Mouse (Mus musculus) stomach, postnatal 0 days (tissue): ENCODE results near the gene Pcsk5.

ENCODE experiments used
- CTCF ChIP-seq: IDR thresholded peaks from 2 replicates; pipeline ENCODE4 v1.5.1; 2016; ENCODE audit warnings: antibody characterized with exemption, low read depth, mild to moderate bottlenecking, moderate library complexity
- EP300 ChIP-seq: optimal IDR thresholded peaks from 2 replicates; pipeline ENCODE3; 2016; ENCODE audit warnings: antibody characterized with exemption

DNA sequence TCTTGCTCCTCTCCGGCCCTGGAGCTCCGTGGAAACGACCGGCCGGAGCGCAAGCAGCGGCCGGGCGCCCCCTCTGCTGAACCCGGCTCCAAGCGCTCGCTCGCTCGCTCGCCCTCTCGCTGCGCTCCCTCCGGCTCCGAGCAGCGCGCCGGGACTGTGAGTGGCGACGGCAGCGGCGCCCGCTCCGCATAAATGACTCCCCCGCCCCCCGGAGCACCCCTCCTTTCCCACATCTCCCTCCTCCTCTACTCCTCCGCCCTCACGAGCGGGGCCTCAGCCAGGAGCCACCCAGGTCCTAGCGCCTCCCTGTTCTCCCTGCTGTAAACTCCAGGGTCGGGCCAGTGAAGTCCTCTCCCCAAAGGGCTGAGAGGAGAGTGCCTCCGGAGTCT is at the start of gene Pcsk5:
- TF ChIP-seq CTCF = no peak; the same call in 1 of the 2 replicates
- no peak for TF ChIP-seq EP300
